Mouse (Mus musculus): ENCODE results near the gene Gm8909.

GRCm38 (mm10) chr17:36168039-36168652, at the start of gene Gm8909:
- TF ChIP-seq E2F4 (IDR thresholded peaks at IDR 0.05; ENCODE audit: insufficient read depth) (no peak), POLR2A (IDR thresholded peaks at IDR 0.05; ENCODE audit: insufficient read length, low read depth) (no peak)
